Mouse (Mus musculus) spleen, adult 2 months (tissue): ENCODE data around the gene Hmox1.

Experiments
- CTCF ChIP-seq: fragments of 200-500 bp; IDR thresholded peaks from 2 replicates; pipeline ENCODE4 v1.5.1; 2011; ENCODE audit warnings: mild to moderate bottlenecking, inconsistent platforms; ENCODE audit not compliant: insufficient read depth, insufficient read length, insufficient replicate concordance; ENCODE audit errors: extremely low read depth
- POLR2A ChIP-seq: fragments of 200-500 bp; IDR thresholded peaks from 2 replicates; pipeline ENCODE4 v1.6.1; 2011; ENCODE audit warnings: low read depth, low read length, inconsistent platforms

- no peak for TF ChIP-seq POLR2A
- no peak for TF ChIP-seq CTCF
Observed at GRCm38 (mm10) chr8:75103376-75103878, 10.0 kb downstream of the Hmox1 start.
